Mouse (Mus musculus) E14TG2a.4 (cell line): ENCODE measurements at regions not wholly inside any gene's neighbourhood (a gene's known extent, or its start where the extent isn't known, plus 50 kb on each side); places are given as distances from the start of the nearest gene placed in this dataset.

Source experiments
- CTCF ChIP-seq: conservative IDR thresholded peaks from 2 replicates; pipeline ENCODE4 v1.5.1; 2014; ENCODE audit warnings: low read length
- NANOG ChIP-seq: IDR thresholded peaks from 2 replicates; pipeline ENCODE4 v1.6.1; 2014; ENCODE audit warnings: borderline replicate concordance, low read length, mixed read lengths
- POU5F1 ChIP-seq: IDR thresholded peaks from 2 replicates; pipeline ENCODE4 v1.6.1; 2014; ENCODE audit warnings: low read length, borderline replicate concordance

GRCm38 (mm10) chr6:37773294-37773693 lies 97.3 kb upstream of the Trim24 start:
- no peak for TF ChIP-seq POU5F1
- no peak for TF ChIP-seq CTCF
- TF ChIP-seq NANOG: no peak
